In the genomic region with DNA sequence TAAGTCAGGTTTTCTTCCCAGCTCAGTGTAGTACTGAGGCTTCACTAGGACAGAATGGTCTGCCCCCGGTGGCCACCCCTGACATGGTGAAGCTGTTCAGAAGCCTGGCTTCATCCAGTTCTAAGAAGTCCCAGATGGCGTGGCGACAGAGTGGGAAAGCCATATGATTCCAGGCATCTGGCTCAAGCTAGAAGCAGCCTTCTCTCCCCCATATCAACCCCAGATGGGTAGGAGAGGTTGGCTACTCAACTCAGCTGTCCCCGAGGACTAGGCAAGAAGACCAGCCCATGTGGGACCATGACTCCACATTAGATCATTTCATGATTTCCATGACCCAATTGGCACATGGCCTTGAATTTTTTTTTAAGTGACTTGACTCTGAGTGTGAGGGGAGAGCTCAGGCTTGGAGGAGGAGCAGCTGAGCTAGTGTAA, we compare ENCODE assay signal across 10 mouse cellular contexts. TPM values are rescaled to one million over a fixed set of nuclear protein-coding genes. Genes with fewer than 3 reads are reported as not detected.
DNase-seq lines count a peak whose midpoint lies in the region; ATAC-seq lines count a peak whose summit lies in the region.
"Had no signal": no experiment of that assay in that cellular context is flagged by ENCODE, and none has a peak within 500 bp of the region (broad histone marks: within the 10 kb centered on the region; RNA-seq: fewer than 3 reads in every experiment).

No protein-coding gene starts in this region.

- no peaks in the 10 kb centered on the region for H3K4me1 ChIP-seq in kidney, embryonic 16.5 days (ENCODE audit: insufficient read depth, low read length)
- no peaks in the 10 kb centered on the region for H3K4me1 ChIP-seq in hindbrain, embryonic 11.5 days (replicated peaks; ENCODE audit: control insufficient read depth, insufficient read depth, low read length)
- no peaks in the 10 kb centered on the region; the same call in 1 of the 2 replicates for H3K4me1 ChIP-seq in midbrain, embryonic 11.5 days (ENCODE audit: control insufficient read depth, insufficient read depth, low read length)

- ATAC-seq in kidney, embryonic 16.5 days (ENCODE audit: low FRiP score, low TSS enrichment), result 0 out of 2 replicates have a peak, but pooled peaks have one; percentile 35
- ATAC-seq in hindbrain, embryonic 11.5 days (ENCODE audit: low FRiP score), result no peak
- ATAC-seq in midbrain, embryonic 11.5 days (ENCODE audit: low FRiP score), result no peak
- ATAC-seq: midbrain, embryonic 13.5 days had no signal

- H3K36me3 ChIP-seq in kidney, embryonic 16.5 days (ENCODE audit: insufficient read depth, low read length), result peaks cover 30% of the 10 kb centered on the region
- H3K36me3 ChIP-seq in hindbrain, embryonic 11.5 days (ENCODE audit: control insufficient read depth, insufficient read depth, low read length), result peaks cover 6% of the 10 kb centered on the region
- peaks cover 22% of the 10 kb centered on the region for H3K36me3 ChIP-seq in midbrain, embryonic 11.5 days (ENCODE audit: control insufficient read depth, insufficient read depth, low read length)

- no peak overlapping the region for H3K4me2 ChIP-seq in kidney, embryonic 16.5 days (replicated peaks; ENCODE audit: low read depth, low read length)
- H3K4me2 ChIP-seq in hindbrain, embryonic 11.5 days (replicated peaks; ENCODE audit: low read depth, low read length), result no peak overlapping the region
- H3K4me2 ChIP-seq in midbrain, embryonic 11.5 days, result no peak overlapping the region
- H3K4me2 ChIP-seq: embryonic facial prominence, embryonic 13.5 days; midbrain, embryonic 13.5 days had no signal

- H3K4me3 ChIP-seq in kidney, embryonic 16.5 days (ENCODE audit: low read length), result no peak overlapping the region
- H3K4me3 ChIP-seq in hindbrain, embryonic 11.5 days (ENCODE audit: low read depth, low read length), result no peak overlapping the region
- H3K4me3 ChIP-seq in midbrain, embryonic 11.5 days (ENCODE audit: low read depth, low read length), result no peak overlapping the region
- H3K4me3 ChIP-seq: embryonic facial prominence, embryonic 13.5 days; midbrain, embryonic 13.5 days had no signal

- no peaks in the 10 kb centered on the region for H3K27me3 ChIP-seq in kidney, embryonic 16.5 days (ENCODE audit: insufficient read depth, low read length)
- H3K27me3 ChIP-seq in hindbrain, embryonic 11.5 days (ENCODE audit: control insufficient read depth, insufficient read depth, low read length), result no peaks in the 10 kb centered on the region
- no peaks in the 10 kb centered on the region for H3K27me3 ChIP-seq in midbrain, embryonic 11.5 days (ENCODE audit: control insufficient read depth, insufficient read depth, low read length)
- H3K27me3 ChIP-seq: embryonic facial prominence, embryonic 13.5 days; midbrain, embryonic 13.5 days had no signal

- no peak for DNase-seq in kidney, adult 11 months
- DNase-seq in 3134 (ENCODE audit: extremely low read depth, insufficient read length, low spot score) (peak; percentile 27), 3T3-L1 (ENCODE audit: low read depth, low spot score) (peak; percentile 90)
- DNase-seq in heart, adult 9 months (ENCODE audit: low spot score in 2 of 2), result peak; percentile 57 to 60
- no peak for DNase-seq in yolk sac, embryonic 10.5 days (ENCODE audit: low spot score)
- no peak for DNase-seq in hindbrain, embryonic 11.5 days (ENCODE audit: low spot score)
- no peak for DNase-seq in midbrain, embryonic 11.5 days (ENCODE audit: low spot score, missing footprints)

- H3K9ac ChIP-seq in kidney, embryonic 16.5 days (replicated peaks; ENCODE audit: low read length), result no peak overlapping the region
- no peak overlapping the region for H3K9ac ChIP-seq in hindbrain, embryonic 11.5 days (ENCODE audit: low read depth, low read length)
- H3K9ac ChIP-seq in midbrain, embryonic 11.5 days (ENCODE audit: low read length), result no peak overlapping the region
- H3K9ac ChIP-seq: embryonic facial prominence, embryonic 13.5 days; midbrain, embryonic 13.5 days had no signal

- H3K9me3 ChIP-seq in kidney, embryonic 16.5 days (ENCODE audit: low read length), result no peaks in the 10 kb centered on the region
- H3K9me3 ChIP-seq in hindbrain, embryonic 11.5 days (ENCODE audit: control insufficient read depth, low read length), result no peaks in the 10 kb centered on the region
- H3K9me3 ChIP-seq in midbrain, embryonic 11.5 days (ENCODE audit: control insufficient read depth, low read length), result no peaks in the 10 kb centered on the region
- H3K9me3 ChIP-seq: embryonic facial prominence, embryonic 13.5 days; midbrain, embryonic 13.5 days had no signal

- 71% methylated on average over 4 of the region's 4 CpGs for WGBS in kidney, embryonic 16.5 days
- 87% methylated on average over 4 of the region's 4 CpGs for WGBS in hindbrain, embryonic 11.5 days
- WGBS in midbrain, embryonic 11.5 days, result 95% methylated on average over 4 of the region's 4 CpGs

- H3K27ac ChIP-seq in kidney, embryonic 16.5 days (ENCODE audit: low read length), result no peak overlapping the region
- no peak overlapping the region for H3K27ac ChIP-seq in hindbrain, embryonic 11.5 days (ENCODE audit: low read depth, low read length)
- no peak overlapping the region for H3K27ac ChIP-seq in midbrain, embryonic 11.5 days (ENCODE audit: low read depth, low read length)
- H3K27ac ChIP-seq: embryonic facial prominence, embryonic 13.5 days had no signal

RNA-seq across cellular contexts. Expression of a gene that starts 27.5 kb away (rescaled TPM):
- polyA plus RNA-seq in kidney, embryonic 16.5 days (2015; fragmentation: Nextera tagmentation; extraction: Ambion mirVana), result 17.7 and 20.8 TPM in 2 replicates
- polyA plus RNA-seq in hindbrain, embryonic 11.5 days (2014; fragmentation: Nextera tagmentation; extraction: Ambion mirVana), result 21.1 and 24.2 TPM in 2 replicates
- 21.4 and 23.2 TPM in 2 replicates for polyA plus RNA-seq in midbrain, embryonic 11.5 days (2014; fragmentation: Nextera tagmentation; extraction: Ambion mirVana)

Comparison
In these comparisons a context has a peak if more than half of its experiments do, and no peak if none do; other contexts are left out.
1. DNase-seq: peak in 3134 (single experiment), 3T3-L1 (single experiment) and heart, adult 9 months (2 of 2); none in kidney, adult 11 months (single experiment), yolk sac, embryonic 10.5 days (single experiment), hindbrain, embryonic 11.5 days (single experiment) and midbrain, embryonic 11.5 days (single experiment).